Mouse (Mus musculus) right cerebral cortex, postnatal 10 days (tissue): ENCODE results near the gene Nol10.
"Not testable (repeated sequence)": the region's sequence is repeated elsewhere in the genome, so short reads cannot be mapped to it uniquely, and the experiment has no call there.

Experiments
- DNase-seq, 2 experiments: peaks; one replicate each; pipeline ENCODE4 v3.0.0; 2021; ENCODE audit warnings: low spot score in 2 of 2

Nol10 gene

GRCm38 (mm10) chr12:17459223-17459622 is 111.0 kb downstream of the Nol10 start:
- DNase-seq, result not testable (repeated sequence)

GRCm38 (mm10) chr12:17463706-17464105 is 115.4 kb downstream of the Nol10 start:
- no peak for DNase-seq

GRCm38 (mm10) chr12:17464550-17464949 is 116.3 kb downstream of the Nol10 start:
- DNase-seq, result not testable (repeated sequence)

GRCm38 (mm10) chr12:17466791-17467190 is 118.5 kb downstream of the Nol10 start:
- DNase-seq, result no peak

GRCm38 (mm10) chr12:17468359-17468758 is 120.1 kb downstream of the Nol10 start:
- DNase-seq, result no peak

GRCm38 (mm10) chr12:17469869-17470268 is 121.6 kb downstream of the Nol10 start:
- no peak for DNase-seq

GRCm38 (mm10) chr12:17470528-17470927 is 122.3 kb downstream of the Nol10 start:
- DNase-seq, result not testable (repeated sequence)

- DNase-seq, result no peak
Observed at GRCm38 (mm10) chr12:17471405-17471804, 123.1 kb downstream of the Nol10 start.

- no peak for DNase-seq
Observed at GRCm38 (mm10) chr12:17473128-17473527, 124.9 kb downstream of the Nol10 start.

- DNase-seq, result no peak
Observed at GRCm38 (mm10) chr12:17473862-17474261, 125.6 kb downstream of the Nol10 start.

GRCm38 (mm10) chr12:17474681-17475080 is 126.4 kb downstream of the Nol10 start:
- no peak for DNase-seq

GRCm38 (mm10) chr12:17475146-17475545 is 126.9 kb downstream of the Nol10 start:
- no peak for DNase-seq

GRCm38 (mm10) chr12:17478196-17478595 is 129.9 kb downstream of the Nol10 start:
- no peak for DNase-seq

- no peak for DNase-seq
Observed at GRCm38 (mm10) chr12:17478856-17479255, 130.6 kb downstream of the Nol10 start.
